Mouse (Mus musculus): ENCODE data around the gene Ppp1r11. TPM values are rescaled to one million over a fixed set of nuclear protein-coding genes. Genes with fewer than 3 reads are reported as not detected.

Ppp1r11 gene
- total RNA-seq, 2 experiments from 2014 or later: 132 to 139 TPM

- TF ChIP-seq CTCF (conservative IDR thresholded peaks at IDR 0.05): no peak
- no peak overlapping the region for H3K4me3 ChIP-seq
- DNase-seq (ENCODE audit: low spot score in 2 of 2): no peak
- H3K27ac ChIP-seq: no peak overlapping the region
Observed at GRCm38 (mm10) chr17:36952631-36953030, 1.1 kb upstream of the Ppp1r11 start.

- Histone ChIP-seq H3K4me3 (no peak overlapping the region), H3K27ac (no peak overlapping the region)
- no peak for DNase-seq (ENCODE audit: low spot score in 2 of 2)
- TF ChIP-seq CTCF (conservative IDR thresholded peaks at IDR 0.05): no peak
Observed at GRCm38 (mm10) chr17:36949265-36949664, 2.3 kb downstream of the Ppp1r11 start.

- Histone ChIP-seq H3K27ac (no peak overlapping the region), H3K4me3 (no peak overlapping the region)
- TF ChIP-seq CTCF (conservative IDR thresholded peaks at IDR 0.05): no peak
- DNase-seq (ENCODE audit: low spot score in 2 of 2): no peak
Observed at GRCm38 (mm10) chr17:36948286-36948685, 3.3 kb downstream of the Ppp1r11 start.

GRCm38 (mm10) chr17:36947051-36947819 is 4.3 kb downstream of the Ppp1r11 start:
- peak overlapping the region; percentile 67 for H3K4me3 ChIP-seq
- TF ChIP-seq CTCF (conservative IDR thresholded peaks at IDR 0.05): peak; percentile 61
- H3K27ac ChIP-seq: peak overlapping the region; percentile 89
- DNase-seq (ENCODE audit: low spot score in 2 of 2): peak in 1 of 2 experiments; percentile 58

GRCm38 (mm10) chr17:36944121-36944775 is 7.3 kb downstream of the Ppp1r11 start:
- Histone ChIP-seq H3K27ac (no peak overlapping the region), H3K4me3 (no peak overlapping the region)
- TF ChIP-seq CTCF (conservative IDR thresholded peaks at IDR 0.05): peak; percentile 76
- no peak for DNase-seq (ENCODE audit: low spot score in 2 of 2)

GRCm38 (mm10) chr17:36943691-36944090 is 7.8 kb downstream of the Ppp1r11 start:
- H3K27ac ChIP-seq: peak overlapping the region; percentile 50; the same call in 1 of the 2 replicates
- no peak for TF ChIP-seq CTCF (conservative IDR thresholded peaks at IDR 0.05)
- DNase-seq (ENCODE audit: low spot score in 2 of 2): no peak
- H3K4me3 ChIP-seq: peak overlapping the region; percentile 58

GRCm38 (mm10) chr17:36942791-36943471 is 8.6 kb downstream of the Ppp1r11 start, which contains the start of gene Rnf39:
Rnf39 (plus strand) TSS chr17:36942918.
- DNase-seq (ENCODE audit: low spot score in 2 of 2): peak in 1 of 2 experiments; percentile 49
- peak within 1 kb of the TSS; percentile 50 for H3K27ac ChIP-seq
- TF ChIP-seq CTCF (conservative IDR thresholded peaks at IDR 0.05): no peak
- peak within 1 kb of the TSS; percentile 58 for H3K4me3 ChIP-seq

- Histone ChIP-seq H3K27ac (peak overlapping the region; percentile 50; the same call in 1 of the 2 replicates), H3K4me3 (peak overlapping the region; percentile 58)
- TF ChIP-seq CTCF (conservative IDR thresholded peaks at IDR 0.05): no peak
- peak in 1 of 2 experiments; percentile 58 for DNase-seq (ENCODE audit: low spot score in 2 of 2)
Observed at GRCm38 (mm10) chr17:36942391-36942790, 9.2 kb downstream of the Ppp1r11 start.

GRCm38 (mm10) chr17:36938056-36938455 is 13.5 kb downstream of the Ppp1r11 start:
- no peak for TF ChIP-seq CTCF (conservative IDR thresholded peaks at IDR 0.05)
- H3K4me3 ChIP-seq: no peak overlapping the region
- no peak for DNase-seq (ENCODE audit: low spot score in 2 of 2)
- no peak overlapping the region for H3K27ac ChIP-seq

- no peak for TF ChIP-seq CTCF (conservative IDR thresholded peaks at IDR 0.05)
- Histone ChIP-seq H3K27ac (no peak overlapping the region), H3K4me3 (no peak overlapping the region)
- no peak for DNase-seq (ENCODE audit: low spot score in 2 of 2)
Observed at GRCm38 (mm10) chr17:36931806-36932205, 19.7 kb downstream of the Ppp1r11 start.

- no peak for DNase-seq (ENCODE audit: low spot score in 2 of 2)
- H3K27ac ChIP-seq: no peak overlapping the region
- TF ChIP-seq CTCF (conservative IDR thresholded peaks at IDR 0.05): no peak
- H3K4me3 ChIP-seq: no peak overlapping the region
Observed at GRCm38 (mm10) chr17:36931130-36931529, 20.4 kb downstream of the Ppp1r11 start.

- Histone ChIP-seq H3K4me3 (no peak overlapping the region), H3K27ac (no peak overlapping the region)
- no peak for TF ChIP-seq CTCF (conservative IDR thresholded peaks at IDR 0.05)
- DNase-seq (ENCODE audit: low spot score in 2 of 2): no peak
Observed at GRCm38 (mm10) chr17:36930233-36930632, 21.3 kb downstream of the Ppp1r11 start.
